Mouse (Mus musculus) forebrain, embryonic 11.5 days (tissue): ENCODE measurements around the gene Plvap. TPM values are rescaled to one million over a fixed set of nuclear protein-coding genes. Genes with fewer than 3 reads are reported as not detected.

Experiments
- ATAC-seq: fragments of 200-750 bp; cut with Nextera tagmentation; replicated peaks from 2 replicates; pipeline ENCODE4 v1.8.0; 2017; ENCODE audit warnings: moderate TSS enrichment; ENCODE audit not compliant: low FRiP score
- DNase-seq: peaks from one replicate; pipeline ENCODE4 v3.0.0-alpha.2; 2017; ENCODE audit warnings: low spot score
- H3K27ac ChIP-seq: fragments of 300-500 bp; sonication (generic); 2 replicates; pipeline ENCODE4 v1.5.1; 2014; ENCODE audit warnings: low read depth, low read length
- H3K27me3 ChIP-seq: fragments of 300-500 bp; sonication (generic); 2 replicates; pipeline ENCODE4 v1.6.1; 2014; ENCODE audit warnings: mild to moderate bottlenecking, low read length, mixed read lengths; ENCODE audit not compliant: control insufficient read depth, insufficient read depth
- H3K36me3 ChIP-seq: fragments of 300-500 bp; sonication (generic); 2 replicates; pipeline ENCODE4 v1.6.1; 2014; ENCODE audit warnings: mild to moderate bottlenecking, low read length, moderate library complexity, mixed read lengths; ENCODE audit not compliant: control insufficient read depth, insufficient read depth
- H3K4me1 ChIP-seq: fragments of 300-500 bp; sonication (generic); replicated peaks from 2 replicates; pipeline ENCODE4 v1.6.1; 2014; ENCODE audit warnings: low read length, mixed read lengths; ENCODE audit not compliant: control insufficient read depth, insufficient read depth
- H3K4me2 ChIP-seq: fragments of 300-500 bp; sonication (generic); 2 replicates; pipeline ENCODE4 v1.6.1; 2014; ENCODE audit warnings: low read depth, mild to moderate bottlenecking, low read length, moderate library complexity, mixed read lengths; ENCODE audit not compliant: severe bottlenecking
- H3K4me3 ChIP-seq: fragments of 300-500 bp; sonication (generic); 2 replicates; pipeline ENCODE4 v1.5.1; 2014; ENCODE audit warnings: low read depth, low read length
- H3K9ac ChIP-seq: fragments of 300-500 bp; sonication (generic); 2 replicates; pipeline ENCODE4 v1.6.1; 2014; ENCODE audit warnings: low read length
- H3K9me3 ChIP-seq: fragments of 300-500 bp; sonication (generic); 2 replicates; pipeline ENCODE4 v1.6.1; 2016; ENCODE audit warnings: low read length, mixed read lengths; ENCODE audit not compliant: control insufficient read depth
- WGBS: fragments of 180-500 bp; shearing (Covaris S2); extraction: QIAGEN DNeasy Blood & Tissue Kit; methylation state at CpG from one replicate; pipeline ENCODE4 v1.1.7; 2014; 5-methylcytosine and 5-hydroxymethylcytosine counted together
- polyA plus RNA-seq: library from polyadenylated mRNA; unstranded; fragments of >200 nt; fragmentation: Nextera tagmentation; extraction: Ambion mirVana; gene quantifications from 2 replicates; pipeline ENCODE4 v1.2.1, GENCODE M21; 2014

Plvap gene
- polyA plus RNA-seq, 1 experiment from 2014 or later, result 43.4 TPM

GRCm38 (mm10) chr8:71486136-71486529 is 25.4 kb downstream of the Plvap start:
- H3K9ac ChIP-seq, result peak overlapping the region; percentile 37
- no peaks in the 10 kb centered on the region for H3K27me3 ChIP-seq
- DNase-seq (no peak), ATAC-seq (no peak)
- H3K4me1 ChIP-seq, result peaks cover 14% of the 10 kb centered on the region
- H3K4me2 ChIP-seq, result peak overlapping the region; percentile 26; the same call in 1 of the 2 replicates
- 21% methylated on average over 7 of the region's 7 CpGs for WGBS
- H3K27ac ChIP-seq, result no peak overlapping the region
- H3K9me3 ChIP-seq, result no peaks in the 10 kb centered on the region
- peak overlapping the region; percentile 92 for H3K4me3 ChIP-seq
- H3K36me3 ChIP-seq, result no peaks in the 10 kb centered on the region; the same call in 1 of the 2 replicates

- peak within 1 kb of the TSS; percentile 78 for H3K27ac ChIP-seq
- DNase-seq, result peak; percentile 93
- no peaks in the 10 kb centered on the region for H3K9me3 ChIP-seq
- 5% methylated on average over 56 of the region's 58 CpGs for WGBS
- peak within 1 kb of the TSS; percentile 98 for H3K9ac ChIP-seq
- ATAC-seq, result peak; percentile 70
- peaks cover 14% of the 10 kb centered on the region for H3K4me1 ChIP-seq
- H3K4me3 ChIP-seq, result peak within 1 kb of the TSS; percentile 92
- H3K4me2 ChIP-seq, result peak within 1 kb of the TSS; percentile 68
- H3K27me3 ChIP-seq, result no peaks in the 10 kb centered on the region
- no peaks in the 10 kb centered on the region; the same call in 1 of the 2 replicates for H3K36me3 ChIP-seq
Measured at GRCm38 (mm10) chr8:71485142-71486135, 26.1 kb downstream of the Plvap start, which contains the start of gene Ano8. TSS of gene Ano8 (minus strand) at chr8:71485963.

- H3K4me1 ChIP-seq, result peaks cover 14% of the 10 kb centered on the region
- no peaks in the 10 kb centered on the region for H3K27me3 ChIP-seq
- H3K4me3 ChIP-seq, result peak overlapping the region; percentile 92
- no peaks in the 10 kb centered on the region for H3K9me3 ChIP-seq
- H3K27ac ChIP-seq, result no peak overlapping the region
- H3K9ac ChIP-seq, result peak overlapping the region; percentile 98
- no peak for DNase-seq
- WGBS, result 92% methylated on average over 19 of the region's 19 CpGs
- no peaks in the 10 kb centered on the region; the same call in none of the 2 replicates for H3K36me3 ChIP-seq
- H3K4me2 ChIP-seq, result peak overlapping the region; percentile 68
- no peak for ATAC-seq
Measured at GRCm38 (mm10) chr8:71484736-71485135, 26.8 kb downstream of the Plvap start.

GRCm38 (mm10) chr8:71483932-71484331 is 27.6 kb downstream of the Plvap start:
- Histone ChIP-seq H3K4me2 (no peak overlapping the region), H3K9me3 (no peaks in the 10 kb centered on the region), H3K9ac (no peak overlapping the region), H3K4me3 (no peak overlapping the region), H3K27me3 (no peaks in the 10 kb centered on the region), H3K27ac (no peak overlapping the region), H3K4me1 (peaks cover 6% of the 10 kb centered on the region), H3K36me3 (no peaks in the 10 kb centered on the region; the same call in none of the 2 replicates)
- peak; percentile 64 for DNase-seq
- WGBS, result 49% methylated on average over 8 of the region's 8 CpGs
- ATAC-seq, result no peak

GRCm38 (mm10) chr8:71478943-71479342 is 32.6 kb downstream of the Plvap start:
- ATAC-seq (no peak), DNase-seq (no peak)
- Histone ChIP-seq H3K9ac (no peak overlapping the region), H3K4me2 (no peak overlapping the region), H3K9me3 (no peaks in the 10 kb centered on the region), H3K4me3 (no peak overlapping the region), H3K27ac (no peak overlapping the region), H3K4me1 (peaks cover 4% of the 10 kb centered on the region), H3K36me3 (no peaks in the 10 kb centered on the region; the same call in none of the 2 replicates), H3K27me3 (no peaks in the 10 kb centered on the region)
- 93% methylated on average over 11 of the region's 11 CpGs for WGBS

GRCm38 (mm10) chr8:71477196-71477845 is 34.2 kb downstream of the Plvap start:
- no peak for ATAC-seq
- Histone ChIP-seq H3K9ac (peak overlapping the region; percentile 70), H3K4me2 (peak overlapping the region; percentile 86), H3K27me3 (no peaks in the 10 kb centered on the region), H3K4me3 (peak overlapping the region; percentile 51), H3K9me3 (no peaks in the 10 kb centered on the region), H3K27ac (no peak overlapping the region), H3K36me3 (no peaks in the 10 kb centered on the region; the same call in none of the 2 replicates), H3K4me1 (peaks cover 4% of the 10 kb centered on the region)
- peak; percentile 68 for DNase-seq
- WGBS, result 42% methylated on average over 14 of the region's 14 CpGs

- ATAC-seq (peak; percentile 70), DNase-seq (peak; percentile 88)
- no peaks in the 10 kb centered on the region; the same call in none of the 2 replicates for H3K36me3 ChIP-seq
- peak overlapping the region; percentile 70 for H3K9ac ChIP-seq
- peak overlapping the region; percentile 64 for H3K27ac ChIP-seq
- peaks cover 4% of the 10 kb centered on the region for H3K4me1 ChIP-seq
- H3K4me2 ChIP-seq, result peak overlapping the region; percentile 86
- H3K4me3 ChIP-seq, result peak overlapping the region; percentile 51
- under 1% methylated on average over 117 of the region's 121 CpGs for WGBS
- no peaks in the 10 kb centered on the region for H3K27me3 ChIP-seq
- H3K9me3 ChIP-seq, result no peaks in the 10 kb centered on the region
Measured at GRCm38 (mm10) chr8:71476099-71476940, 35.2 kb downstream of the Plvap start.

- WGBS, result 32% methylated on average over 4 of the region's 4 CpGs
- H3K27ac ChIP-seq, result peak overlapping the region; percentile 64; the same call in 1 of the 2 replicates
- H3K9ac ChIP-seq, result peak overlapping the region; percentile 70
- H3K9me3 ChIP-seq, result no peaks in the 10 kb centered on the region
- no peak for DNase-seq
- peaks cover 4% of the 10 kb centered on the region for H3K4me1 ChIP-seq
- H3K36me3 ChIP-seq, result no peaks in the 10 kb centered on the region; the same call in none of the 2 replicates
- H3K4me3 ChIP-seq, result peak overlapping the region; percentile 51
- H3K4me2 ChIP-seq, result peak overlapping the region; percentile 86
- peak; percentile 19 for ATAC-seq
- H3K27me3 ChIP-seq, result no peaks in the 10 kb centered on the region
Measured at GRCm38 (mm10) chr8:71475702-71476075, 35.9 kb downstream of the Plvap start.
